Mouse (Mus musculus): ENCODE results near the gene Ambn.

GRCm38 (mm10) chr5:88455691-88456090, at the start of gene Ambn:
- TF ChIP-seq GATA1 (IDR thresholded peaks at IDR 0.05; ENCODE audit: low read length) (no peak), TAL1 (IDR thresholded peaks at IDR 0.05; ENCODE audit: low read length) (no peak)
